Mouse (Mus musculus) megakaryocyte, adult 5-6 weeks (primary cell): ENCODE measurements around the gene Bank1. TPM values are rescaled to one million over a fixed set of nuclear protein-coding genes. Genes with fewer than 3 reads are reported as not detected.
A peak's percentile ranks its signal among the peaks of the same experiment; 100 is the strongest.

Experiments
- ATAC-seq: 2 replicates; pipeline ENCODE4 v1.8.0; 2016; ENCODE audit warnings: mild to moderate bottlenecking, inconsistent platforms; ENCODE audit not compliant: poor library complexity, severe bottlenecking
- total RNA-seq, 2 experiments: library from RNA; stranded (forward) in 1 of 2; stranded (reverse) in 1 of 2; fragments of 153-499, 151-499 nt in 1 of 2; fragments of 221-1000, 200-1000 nt in 1 of 2; gene quantifications; 2 replicates each; pipeline versions ENCODE4 v1.2.3 to v1.2.4; 2015 to 2017

Bank1 gene
- total RNA-seq, 2 experiments from 2014 or later = 10.6 to 12.1 TPM

DNA sequence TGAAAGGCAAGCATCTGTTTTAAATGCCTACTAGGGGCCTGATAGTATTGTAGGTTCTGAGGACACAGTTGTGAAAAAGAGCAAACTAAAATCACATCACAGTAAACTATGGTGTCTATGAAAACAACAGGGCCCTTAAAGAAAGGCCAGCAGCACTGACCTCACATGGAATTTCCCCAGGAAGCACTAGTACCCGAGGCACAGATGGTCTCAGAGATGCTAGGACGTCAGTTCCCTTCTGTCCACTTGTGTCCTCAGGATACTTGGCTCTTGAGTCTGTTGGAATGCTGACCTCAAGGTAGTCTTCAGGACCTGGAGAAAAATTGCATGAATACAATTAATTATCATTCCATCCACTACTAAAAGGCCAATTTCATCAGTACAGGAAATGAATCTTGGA, 71.2 kb downstream of the Bank1 start:
- ATAC-seq = no peak

DNA sequence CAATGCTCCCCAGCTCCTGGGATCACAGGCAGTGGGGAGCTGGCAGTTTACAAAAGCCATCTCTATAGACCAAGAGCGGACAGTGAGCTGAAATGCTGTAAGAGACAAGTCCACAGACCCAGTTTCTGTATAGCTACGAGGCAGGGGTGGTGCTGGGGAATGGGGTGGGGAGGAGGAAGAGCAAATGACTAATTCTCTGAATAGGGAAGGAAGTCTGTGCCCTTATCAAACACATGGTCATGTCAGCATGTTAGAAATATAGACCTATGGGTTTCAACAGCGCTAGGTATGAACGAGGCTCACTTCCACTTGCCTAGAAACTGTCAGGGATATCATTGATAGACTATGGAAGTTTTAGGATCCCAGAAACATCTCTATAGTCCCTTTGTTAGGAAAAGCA, 73.0 kb downstream of the Bank1 start:
- peak; percentile 95 for ATAC-seq

DNA sequence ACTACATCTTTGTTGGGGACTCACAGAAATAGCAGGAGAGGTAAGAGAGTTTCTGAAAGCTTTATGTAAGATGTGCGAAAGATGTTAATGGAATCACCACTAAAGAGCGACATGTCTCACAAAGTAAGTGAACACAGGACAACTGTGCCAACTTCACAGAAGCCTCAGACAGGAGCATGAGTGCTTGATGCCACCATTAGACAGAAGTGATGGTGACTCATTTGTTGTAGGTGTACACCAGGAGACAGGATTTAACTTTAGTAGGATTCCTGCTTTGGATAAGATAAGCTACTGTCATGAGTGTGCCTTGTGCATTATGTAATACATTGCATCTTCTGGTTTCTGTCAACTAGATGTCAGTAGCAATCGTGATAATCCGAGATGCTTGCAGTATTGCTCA, 74.3 kb downstream of the Bank1 start:
- no peak for ATAC-seq

DNA sequence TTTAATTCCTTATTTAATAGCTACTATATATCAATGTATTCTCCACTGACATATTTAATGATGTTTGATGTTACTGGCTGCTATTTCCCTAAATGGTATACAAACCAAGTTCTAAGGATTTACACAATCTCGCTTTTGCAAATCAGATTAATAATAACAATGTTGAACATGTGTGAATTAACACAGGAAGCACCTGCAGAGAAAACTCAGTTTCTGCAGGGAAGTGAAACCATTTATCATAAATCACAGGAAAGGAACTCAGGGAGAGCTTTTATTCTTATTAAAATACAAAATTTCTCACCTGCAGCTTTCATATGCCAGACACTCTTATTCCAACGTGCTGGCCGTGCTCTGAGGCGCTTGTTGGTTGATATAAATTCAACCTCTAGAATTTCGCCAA, 78.5 kb downstream of the Bank1 start:
- peak; percentile 31 for ATAC-seq

DNA sequence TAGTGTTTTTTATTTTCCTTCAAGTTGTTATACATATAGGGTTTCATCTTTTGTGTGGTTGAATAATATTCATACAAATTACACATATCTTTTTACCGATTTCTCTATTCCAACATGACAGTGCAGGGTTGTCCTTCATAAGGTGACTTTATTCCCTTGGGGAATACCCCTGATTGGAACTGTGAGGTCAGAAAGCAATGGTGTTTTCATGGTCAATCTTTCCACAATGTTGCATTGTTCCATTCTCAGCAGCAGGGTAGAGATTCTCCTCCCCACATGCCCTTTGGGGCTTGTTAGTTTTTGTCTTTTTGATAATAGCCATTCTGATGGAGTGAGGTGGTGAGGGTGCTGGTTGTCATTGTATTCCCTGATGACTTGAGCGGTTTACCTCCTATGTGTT, 80.9 kb downstream of the Bank1 start:
- ATAC-seq = no peak

DNA sequence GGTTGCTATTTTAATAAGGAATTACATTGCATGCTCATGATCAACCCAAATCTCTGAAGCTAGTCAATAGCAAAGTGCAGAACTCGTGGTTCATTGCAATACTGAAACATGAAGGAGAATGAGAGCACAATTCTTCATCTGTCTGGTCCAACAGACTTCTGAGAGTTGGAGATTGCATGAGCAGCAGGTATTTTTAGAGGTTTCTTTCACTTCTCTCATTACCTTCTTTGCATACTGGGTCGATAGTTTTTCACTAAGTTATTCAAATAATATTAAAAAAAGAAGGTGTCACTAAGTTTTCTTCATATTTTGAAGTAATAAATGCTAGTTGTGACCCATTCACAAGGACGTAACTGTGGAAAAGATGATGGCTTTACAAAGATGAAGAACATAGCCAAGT, 87.1 kb downstream of the Bank1 start:
- no peak for ATAC-seq

DNA sequence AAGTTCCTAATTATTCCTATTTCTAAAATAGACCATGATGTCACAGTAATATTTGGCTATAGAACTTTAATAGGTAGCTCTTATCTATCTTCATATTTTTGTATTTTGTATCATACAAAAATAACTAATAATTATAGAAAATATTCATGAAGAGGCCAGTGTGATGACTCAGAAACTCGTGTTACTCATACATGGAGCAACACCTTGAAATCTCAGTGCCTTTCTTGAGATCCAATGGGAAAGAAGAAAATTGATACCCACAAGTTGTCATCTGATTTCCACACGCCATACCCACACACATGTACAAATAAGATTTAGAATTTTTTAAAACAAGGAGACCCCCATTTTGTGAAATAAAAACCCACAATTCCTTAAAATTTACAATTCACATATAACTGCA, 92.4 kb downstream of the Bank1 start:
- ATAC-seq = no peak

DNA sequence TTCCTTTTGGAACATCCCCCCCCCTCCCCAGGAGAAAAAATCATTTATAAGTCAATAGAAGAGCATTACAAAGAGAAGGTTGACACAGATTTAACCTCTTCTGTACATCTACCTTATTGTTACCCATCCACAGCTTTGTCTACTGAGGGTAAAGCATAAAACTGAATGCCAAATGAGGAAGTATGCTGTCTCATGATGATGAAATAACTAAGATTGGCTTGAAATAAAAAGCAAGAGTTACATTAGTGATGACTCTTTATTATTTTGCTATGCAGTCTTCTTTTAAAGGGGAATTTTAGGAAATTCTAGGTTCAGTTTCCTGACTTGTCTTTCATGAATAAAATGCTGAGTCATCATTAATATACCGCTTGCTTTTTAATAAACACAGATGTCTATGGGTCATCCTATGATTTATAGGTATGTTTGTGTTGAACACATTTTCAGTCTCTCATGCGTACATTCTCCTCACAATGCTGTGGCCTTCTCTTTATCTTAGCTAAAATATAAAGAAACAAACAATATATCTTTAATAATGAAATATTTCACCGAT, 95.2 kb downstream of the Bank1 start:
- ATAC-seq = peak; percentile 88

DNA sequence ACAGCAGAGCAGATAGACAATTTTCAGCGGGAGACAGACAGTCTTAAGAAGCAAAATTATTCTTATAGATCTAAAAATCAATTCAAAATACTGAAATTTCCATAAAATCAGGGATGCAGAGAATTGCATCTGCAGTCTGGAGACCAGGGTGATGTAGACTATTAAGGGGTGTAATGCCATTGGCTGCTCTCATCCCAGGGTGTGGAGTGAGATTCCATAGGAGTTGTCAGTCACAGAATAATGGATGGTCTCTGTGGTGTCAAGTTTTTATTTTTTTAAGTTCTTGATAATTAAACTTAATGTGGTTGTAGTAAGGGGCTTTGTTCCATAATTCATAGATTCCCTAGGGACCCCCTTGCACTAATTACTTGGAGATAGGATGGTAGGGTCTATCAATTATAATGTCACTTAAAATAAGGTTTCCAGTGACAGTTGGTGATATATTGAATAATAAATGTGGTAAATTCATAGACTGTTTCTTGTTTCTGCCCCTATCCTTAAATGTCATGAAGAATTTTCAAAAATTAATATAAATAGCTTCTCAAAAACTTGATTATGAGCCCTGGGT, 136.1 kb downstream of the Bank1 start:
- no peak for ATAC-seq

DNA sequence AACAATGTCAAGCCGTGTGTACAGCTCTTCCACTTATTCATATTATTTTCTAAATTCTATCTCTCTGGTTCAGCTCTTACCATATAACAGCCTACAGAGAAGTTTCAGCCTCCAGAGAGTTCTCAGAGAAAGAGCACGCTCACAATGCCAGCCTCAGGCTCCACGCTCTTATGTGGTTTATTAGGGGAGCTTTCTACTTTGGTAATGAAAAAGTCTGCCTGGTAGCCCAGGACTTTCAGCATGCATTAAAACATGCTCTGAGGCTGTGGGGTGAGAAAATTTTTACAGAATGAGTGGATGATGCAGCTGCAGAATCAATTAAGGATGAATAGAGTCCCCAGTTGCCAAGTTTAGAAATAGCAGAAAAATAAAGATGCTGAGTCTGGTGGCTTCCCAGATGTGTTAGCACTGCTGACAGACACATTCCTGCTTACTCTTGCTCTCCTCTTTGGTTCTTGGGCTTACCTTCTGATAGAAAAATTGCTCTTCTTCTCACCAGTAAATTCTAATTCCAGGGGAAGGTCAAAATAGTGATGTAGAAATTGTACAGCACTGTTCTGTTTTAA, 139.2 kb downstream of the Bank1 start:
- no peak for ATAC-seq

DNA sequence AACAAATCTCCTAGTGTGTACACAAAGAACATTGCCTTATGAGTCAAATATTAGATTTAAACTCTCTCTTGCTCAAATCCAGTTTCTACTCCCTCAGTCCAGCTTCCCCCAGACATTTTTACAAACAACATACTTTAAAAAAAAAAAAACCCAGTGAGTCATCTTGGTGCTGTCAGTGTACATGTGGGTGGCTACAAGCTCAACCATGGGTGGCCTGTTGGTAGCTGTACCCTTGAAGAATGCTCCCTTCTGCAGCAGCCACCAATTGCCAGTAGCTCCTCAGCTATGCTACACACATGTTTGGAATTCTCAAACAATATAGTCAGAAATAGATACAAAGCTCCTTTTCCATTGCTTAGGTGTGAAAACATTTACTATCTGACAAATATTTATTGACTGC, 154.2 kb downstream of the Bank1 start:
- no peak for ATAC-seq

DNA sequence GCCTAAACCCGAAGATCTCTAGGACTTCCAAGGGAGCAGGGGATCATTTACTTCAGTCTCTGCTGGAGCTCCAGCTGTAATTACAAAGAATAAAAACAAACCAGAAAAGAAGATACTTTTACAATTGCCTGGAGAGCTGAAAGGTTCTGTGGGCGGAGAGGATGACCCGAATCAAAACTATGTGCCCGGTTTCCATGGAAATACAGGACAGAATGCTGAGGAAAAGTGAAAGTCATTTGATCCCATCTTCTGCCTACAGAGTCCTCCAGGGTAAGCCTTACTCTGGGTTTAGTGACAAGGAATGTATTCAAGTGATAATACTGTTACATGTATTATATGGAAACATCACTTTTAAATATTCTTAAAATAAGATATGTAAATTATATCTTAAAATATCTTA, 157.8 kb downstream of the Bank1 start:
- no peak for ATAC-seq

DNA sequence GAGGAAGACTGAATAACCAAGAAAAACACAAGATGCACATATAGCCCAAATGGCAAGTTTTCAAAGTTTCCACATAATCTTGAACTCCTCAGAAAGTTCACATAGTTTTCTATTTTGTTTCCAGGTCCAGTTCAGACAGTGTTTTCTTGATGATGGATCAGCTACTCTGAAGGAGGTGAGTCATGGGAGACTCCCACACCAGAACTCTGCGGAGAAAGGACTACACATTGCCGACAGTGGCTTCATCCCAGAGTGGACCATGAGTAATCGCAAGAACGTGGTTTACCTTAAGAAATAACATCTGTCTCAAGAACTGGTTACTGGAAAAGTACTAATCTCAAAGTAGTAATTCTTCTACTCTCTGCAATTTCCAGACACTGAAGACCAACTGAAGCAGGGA, 159.2 kb downstream of the Bank1 start:
- no peak for ATAC-seq

DNA sequence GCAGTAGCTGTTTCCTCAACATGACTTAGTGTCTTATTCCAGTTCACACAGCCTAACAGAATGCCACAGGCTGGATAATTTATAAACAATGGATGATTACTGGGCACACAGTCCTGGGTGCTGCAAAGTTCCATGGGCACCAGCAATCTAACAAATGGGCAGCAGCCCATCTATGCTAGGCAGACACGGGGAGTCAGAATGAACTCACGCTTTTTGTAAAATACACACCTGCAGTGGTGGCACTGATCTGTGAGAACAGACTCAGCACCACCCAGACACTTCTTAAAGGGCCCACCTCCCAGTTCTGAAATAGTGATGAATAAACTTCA, 159.9 kb downstream of the Bank1 start:
- no peak for ATAC-seq

DNA sequence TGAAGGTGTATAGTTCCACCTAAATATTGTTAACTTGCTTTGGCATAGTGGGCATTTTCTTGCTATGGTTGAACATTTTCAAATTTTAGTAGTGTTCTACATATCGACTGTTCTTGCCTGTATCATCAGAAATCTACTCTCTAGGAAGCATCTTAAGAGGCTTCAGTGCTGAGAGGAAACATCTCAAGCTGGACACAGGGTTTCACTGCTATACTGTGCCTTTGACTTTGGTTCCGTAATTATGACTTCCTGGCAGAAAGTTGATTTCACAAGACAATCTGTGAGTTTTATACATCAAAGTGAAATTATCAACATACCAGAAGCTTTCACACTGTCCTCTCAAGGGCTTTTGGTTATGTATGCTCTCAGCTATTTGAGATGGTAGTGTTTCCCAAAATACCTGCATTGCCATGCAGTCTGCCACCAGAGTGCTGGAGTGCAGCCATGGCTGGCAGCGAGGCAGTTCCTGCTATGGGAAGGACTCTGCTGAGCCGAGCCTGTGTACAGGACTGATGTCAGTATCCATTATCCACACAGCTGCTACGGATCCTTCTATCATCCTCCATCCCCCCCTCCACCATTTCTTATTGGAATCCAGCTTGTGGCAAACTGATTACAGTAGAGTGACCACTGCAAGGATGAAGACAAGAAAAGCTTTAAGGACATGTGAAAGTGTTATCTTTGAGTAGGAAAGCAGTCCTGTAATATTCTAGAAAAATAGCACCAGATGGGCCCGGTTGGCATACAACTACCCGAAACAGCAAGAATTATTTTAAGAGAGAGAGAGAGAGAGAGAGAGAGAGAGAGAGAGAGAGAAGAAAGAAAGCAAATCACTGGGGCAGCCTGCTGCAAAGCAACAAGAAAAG, 160.5 kb downstream of the Bank1 start:
- ATAC-seq = peak; percentile 62; the same call in 1 of the 2 replicates

DNA sequence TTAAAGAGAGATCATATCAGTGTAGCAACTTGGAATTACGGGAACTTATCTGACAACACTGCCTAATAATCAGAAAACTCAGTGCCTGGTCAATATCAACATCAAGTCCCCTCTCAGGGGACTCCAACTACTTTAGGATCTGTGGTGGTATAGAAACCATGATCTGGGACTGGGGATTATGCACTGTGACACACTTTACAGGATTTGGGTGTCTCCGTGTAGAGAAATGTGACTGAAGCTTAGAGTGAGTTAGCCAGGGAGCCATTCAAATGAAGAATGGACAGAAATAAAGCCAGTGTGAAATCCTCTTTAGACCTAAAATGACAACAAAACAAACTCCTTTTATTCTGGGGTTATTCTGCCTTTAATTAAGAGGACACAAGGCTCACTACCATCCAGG, 167.8 kb downstream of the Bank1 start:
- no peak for ATAC-seq

DNA sequence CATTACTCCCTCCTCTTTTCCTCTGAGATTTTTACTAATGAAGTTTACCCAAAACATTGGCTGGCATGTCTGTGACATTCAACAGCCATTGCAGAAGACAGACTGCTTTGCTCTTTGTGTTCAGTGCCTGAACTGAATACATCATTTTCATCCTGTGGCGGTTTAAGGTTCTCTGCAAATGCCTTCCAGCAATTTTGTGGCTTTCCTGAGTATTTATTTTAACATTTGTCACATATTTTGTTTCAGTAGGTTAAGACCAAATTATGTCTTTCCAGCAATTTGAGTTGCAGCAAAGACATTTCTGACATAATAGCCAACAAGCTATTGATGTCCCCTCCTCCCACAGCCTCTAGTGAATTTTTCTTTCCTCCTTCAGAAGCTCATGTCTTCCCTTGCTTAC, 170.3 kb downstream of the Bank1 start:
- no peak for ATAC-seq

DNA sequence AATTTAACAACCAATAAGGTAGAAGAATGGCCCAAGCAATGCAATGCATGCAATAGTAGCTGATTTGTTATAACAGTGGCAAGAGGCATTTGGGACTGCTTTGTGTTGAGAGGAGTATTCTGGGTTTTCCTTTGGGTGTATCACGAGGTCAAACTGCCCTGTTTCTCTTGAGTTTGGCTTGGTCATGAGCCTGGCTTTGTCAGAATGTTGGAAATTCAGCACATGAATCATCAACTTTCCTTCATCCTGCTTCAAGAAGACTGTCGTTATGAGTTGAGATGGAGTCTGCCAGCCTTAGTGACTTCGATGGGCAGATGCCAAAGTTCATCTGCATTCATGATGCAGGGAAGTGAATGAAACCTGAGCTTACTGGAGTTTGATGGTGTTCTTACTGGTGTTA, 175.0 kb downstream of the Bank1 start:
- ATAC-seq = no peak

DNA sequence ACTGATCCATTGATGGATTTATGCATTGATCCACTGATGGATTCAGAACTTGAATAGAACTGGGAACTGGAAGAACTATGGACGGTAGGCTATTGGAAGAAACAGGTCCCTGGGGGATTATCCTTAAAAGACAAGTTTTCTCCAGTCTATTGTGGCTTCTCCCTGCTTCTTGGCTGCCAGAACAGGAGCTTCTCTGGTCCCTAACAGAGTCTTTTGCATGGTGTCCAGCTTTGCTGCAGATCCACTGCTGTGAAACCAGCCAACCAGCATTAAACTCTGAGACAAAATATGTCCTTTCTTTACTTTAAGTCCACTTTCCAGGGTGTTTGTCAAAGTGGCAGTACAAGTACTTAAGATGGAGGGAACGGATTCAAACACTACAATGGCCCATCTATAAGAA, 178.7 kb downstream of the Bank1 start:
- ATAC-seq = no peak

DNA sequence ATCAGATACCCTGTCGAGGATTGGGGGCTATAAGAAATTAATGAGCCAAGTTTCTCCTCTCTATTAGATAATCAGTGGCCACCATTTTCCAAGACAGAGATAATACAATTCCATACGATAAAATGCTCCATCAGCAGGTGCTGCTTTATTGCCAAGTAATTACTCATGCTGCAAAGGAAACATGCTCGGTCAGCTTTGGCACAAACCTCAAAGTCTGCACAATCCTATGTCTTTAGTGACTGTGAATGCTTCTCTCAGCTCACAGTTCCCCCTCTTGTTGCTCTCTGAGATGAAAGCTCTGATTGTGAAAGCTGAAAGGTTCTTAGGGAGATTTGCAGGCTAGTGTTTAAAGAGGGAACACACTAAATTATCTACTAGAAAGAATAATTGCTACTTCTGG, 193.9 kb downstream of the Bank1 start:
- no peak for ATAC-seq

DNA sequence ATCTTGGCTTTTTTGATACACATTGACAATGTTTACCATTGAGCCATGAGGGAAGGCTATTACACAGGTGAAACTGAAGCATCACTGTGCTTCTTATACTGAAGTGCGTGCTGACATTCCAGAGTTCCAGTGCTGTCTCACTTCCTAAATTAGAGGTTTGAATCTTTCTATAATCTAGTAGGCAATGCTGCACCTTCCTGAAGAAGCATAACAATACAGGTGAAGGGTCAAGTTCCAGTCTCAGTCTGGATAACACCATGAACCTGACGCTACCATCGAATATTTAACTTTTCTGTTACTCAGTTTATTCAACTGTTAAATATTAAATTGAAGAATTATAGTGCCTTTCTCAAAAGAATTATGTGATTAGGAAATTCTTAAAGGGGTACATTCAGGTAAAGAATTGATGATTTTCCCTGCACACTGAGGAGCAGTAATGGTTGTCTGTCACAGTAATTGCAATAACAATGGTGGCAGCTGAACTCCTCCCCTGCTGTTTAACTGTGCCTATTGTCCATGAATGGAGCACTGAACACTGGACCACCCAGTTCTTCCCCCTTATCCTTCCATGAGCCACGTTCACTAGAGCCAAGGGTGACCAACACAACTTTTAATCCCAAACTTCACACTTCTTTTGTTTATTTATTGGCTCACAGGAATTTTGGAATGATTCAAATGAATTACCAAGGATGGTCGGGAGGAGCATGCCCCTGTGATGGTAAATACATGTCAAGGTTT, 210.2 kb downstream of the Bank1 start:
- ATAC-seq = no peak
